Mouse (Mus musculus) liver (tissue): ENCODE results near the gene Wbp1.

Source experiments
- DNase-seq: peaks from one replicate; pipeline ENCODE4 v3.0.0-alpha.2; 2020; ENCODE audit warnings: mixed read lengths

Wbp1 gene

GRCm38 (mm10) chr6:83078324-83078858 is 43.0 kb downstream of the Wbp1 start:
- peak; percentile 99 for DNase-seq

- DNase-seq = peak; percentile 32
Measured at GRCm38 (mm10) chr6:83077630-83078323, 43.6 kb downstream of the Wbp1 start, which contains the start of gene Pcgf1. Gene Pcgf1, plus strand, starts transcription at chr6:83077869.

GRCm38 (mm10) chr6:83074979-83075378 is 46.4 kb downstream of the Wbp1 start:
- no peak for DNase-seq

- DNase-seq = no peak
Measured at GRCm38 (mm10) chr6:83071220-83071619, 50.1 kb downstream of the Wbp1 start.

GRCm38 (mm10) chr6:83070311-83071219 is 50.8 kb downstream of the Wbp1 start:
- no peak for DNase-seq

- DNase-seq = no peak
Measured at GRCm38 (mm10) chr6:83070247-83070310, 51.3 kb downstream of the Wbp1 start, which contains the start of gene Tlx2. Gene Tlx2, minus strand, starts transcription at chr6:83070293.

GRCm38 (mm10) chr6:83069488-83070246 is 51.7 kb downstream of the Wbp1 start:
- DNase-seq = no peak
